Mouse (Mus musculus) cerebellum, adult 2 months (tissue): ENCODE measurements at regions not wholly inside any gene's neighbourhood (a gene's known extent, or its start where the extent isn't known, plus 50 kb on each side); places are given as distances from the start of the nearest gene placed in this dataset.

Experiments used
- CTCF ChIP-seq: fragments of 200-500 bp; IDR thresholded peaks from 2 replicates; pipeline ENCODE4 v1.5.1; 2011; ENCODE audit warnings: low read depth, mild to moderate bottlenecking, control low read depth, low read length, moderate library complexity, borderline replicate concordance; ENCODE audit not compliant: insufficient read depth
- POLR2A ChIP-seq: fragments of 200-500 bp; IDR thresholded peaks from 2 replicates; pipeline ENCODE4 v1.6.1; 2011; ENCODE audit warnings: low read length, control low read depth, borderline replicate concordance; ENCODE audit not compliant: insufficient read depth

DNA sequence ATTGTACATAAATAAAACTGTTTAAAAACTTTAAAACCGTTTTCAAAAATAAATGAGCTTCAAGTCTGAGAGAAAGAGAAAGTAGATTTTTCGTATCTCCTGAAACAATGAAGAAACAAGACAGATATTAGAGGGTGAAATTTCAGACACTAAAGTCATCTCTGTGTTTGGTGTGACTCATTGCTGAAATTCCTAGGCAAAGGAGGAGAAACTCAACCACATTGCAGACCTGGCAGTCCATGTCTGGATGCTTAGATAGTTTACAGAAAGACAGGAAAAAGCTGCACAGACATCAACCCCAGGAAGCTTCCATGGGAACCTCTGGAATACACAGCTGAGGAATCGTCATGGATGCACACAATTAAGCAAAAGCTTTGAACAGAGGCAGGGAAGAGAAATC is 106.9 kb upstream of the Grik2 start:
- TF ChIP-seq POLR2A = no peak
- TF ChIP-seq CTCF = no peak
